Mouse (Mus musculus) layer of hippocampus, adult 11-12 months (tissue): ENCODE measurements at regions not wholly inside any gene's neighbourhood (a gene's known extent, or its start where the extent isn't known, plus 50 kb on each side); places are given as distances from the start of the nearest gene placed in this dataset.

Experiments
- DNase-seq: peaks from one replicate; pipeline ENCODE4 v3.0.0; 2022; ENCODE audit warnings: low spot score

DNA sequence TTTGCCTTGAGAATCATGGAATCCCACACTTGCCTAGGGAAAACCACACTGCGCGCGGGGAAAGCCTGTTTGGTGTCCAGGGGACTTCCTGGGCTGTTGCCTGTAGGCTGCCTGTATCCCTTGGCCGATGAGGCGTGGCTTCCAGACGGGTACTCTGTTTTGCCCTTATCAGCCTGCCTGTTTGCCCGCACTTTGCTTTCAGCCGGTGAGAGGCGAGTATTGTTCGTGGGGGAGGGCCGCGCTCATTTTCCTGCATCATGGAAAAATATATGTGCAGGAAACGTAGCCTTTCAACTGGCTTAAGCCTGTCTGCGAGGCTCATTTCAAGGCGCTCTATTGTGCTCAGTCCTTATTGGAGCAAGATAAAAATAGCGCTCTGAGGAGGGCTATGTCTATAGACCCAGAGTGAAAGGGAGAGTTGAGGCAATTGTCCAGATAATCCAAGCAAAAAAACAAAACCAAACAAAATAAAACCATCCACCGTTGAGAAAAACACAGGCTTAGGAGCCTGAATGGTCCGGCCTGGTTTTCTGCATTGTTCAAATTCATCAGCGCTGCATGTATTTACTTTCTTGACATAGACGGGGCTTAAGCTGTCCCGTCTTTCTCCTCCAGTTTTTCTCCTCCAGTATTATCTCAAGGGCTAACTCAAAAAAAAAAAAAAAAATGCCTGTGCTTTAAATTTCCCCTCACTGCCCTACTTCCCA is 67.9 kb downstream of the Klf5 start:
- DNase-seq = no peak

- DNase-seq = no peak
These were observed 68.6 kb downstream of the Klf5 start for GRCm38 (mm10) chr14:99366996-99367555.

GRCm38 (mm10) chr14:99369366-99369765 is 70.9 kb downstream of the Klf5 start:
- DNase-seq = no peak

GRCm38 (mm10) chr14:99373682-99374081 is 75.2 kb downstream of the Klf5 start:
- no peak for DNase-seq

DNA sequence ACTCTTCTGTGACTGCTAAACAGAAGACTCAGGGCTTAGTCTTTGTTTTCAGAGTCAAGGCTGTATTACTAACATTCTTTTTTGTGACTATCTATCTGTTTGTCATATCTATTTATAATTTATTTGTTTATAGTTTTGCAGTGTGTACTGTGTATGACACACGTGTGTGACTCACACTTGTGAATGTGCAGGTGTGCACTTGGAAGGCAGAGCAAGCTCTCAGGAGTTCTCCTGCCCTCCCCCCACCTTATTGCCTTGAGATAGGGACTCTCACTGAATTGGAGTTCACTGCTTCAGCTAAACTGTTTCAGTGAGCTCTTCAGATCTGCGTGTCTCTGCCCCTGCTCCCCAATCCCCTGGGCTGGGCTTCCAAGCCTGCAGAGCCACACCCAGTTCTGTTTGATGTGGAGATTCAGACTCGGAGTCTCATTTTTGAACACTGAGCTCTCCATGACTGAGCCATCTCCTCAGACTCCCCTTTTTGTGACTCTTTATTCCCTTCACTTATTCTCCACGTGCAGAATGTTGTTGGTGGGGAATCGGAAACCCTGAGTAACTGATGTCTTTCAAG is 76.6 kb downstream of the Klf5 start:
- no peak for DNase-seq

DNA sequence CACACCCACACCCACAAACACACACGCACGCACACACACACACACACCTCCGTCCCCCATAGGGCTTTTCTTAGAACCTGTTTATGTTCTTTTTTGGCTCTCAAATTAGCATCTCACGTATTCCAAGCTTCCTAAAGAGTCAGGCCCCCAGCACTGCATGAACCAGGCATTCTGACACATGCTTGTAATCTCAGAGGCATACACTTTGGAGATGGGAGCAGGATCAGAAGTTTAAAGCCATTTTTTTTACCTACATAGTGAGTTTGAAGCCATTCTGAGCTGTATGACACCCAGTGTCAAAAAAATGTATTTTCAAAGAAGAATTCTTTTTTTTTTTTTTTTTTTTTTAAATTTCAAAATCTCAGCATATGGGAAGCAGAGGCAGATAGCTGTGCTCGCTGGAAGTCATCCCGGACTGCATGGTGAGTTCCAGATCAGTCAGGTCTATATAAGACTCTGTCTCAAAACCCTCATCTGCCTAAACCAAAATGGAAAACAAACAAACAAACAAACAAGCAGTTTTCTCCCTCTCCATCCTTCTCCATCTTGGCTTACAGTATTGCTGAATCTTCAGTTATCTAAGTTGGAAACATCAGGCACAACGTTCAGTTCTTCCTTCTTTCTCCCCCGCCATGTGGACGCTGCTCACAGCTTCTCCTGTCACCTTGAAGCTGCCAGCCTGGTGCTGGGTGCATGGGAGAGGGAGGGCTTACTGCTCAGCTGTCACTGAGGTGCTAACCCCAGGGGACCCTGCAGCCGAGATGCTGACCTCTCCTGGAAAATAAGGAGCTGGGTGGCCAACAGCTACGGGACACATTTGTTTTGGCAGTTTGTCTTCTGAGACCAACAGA is 78.4 kb downstream of the Klf5 start:
- DNase-seq = no peak

GRCm38 (mm10) chr14:99381262-99382017 is 82.9 kb downstream of the Klf5 start:
- no peak for DNase-seq

- no peak for DNase-seq
These were observed 83.6 kb downstream of the Klf5 start for GRCm38 (mm10) chr14:99382051-99382450.

DNA sequence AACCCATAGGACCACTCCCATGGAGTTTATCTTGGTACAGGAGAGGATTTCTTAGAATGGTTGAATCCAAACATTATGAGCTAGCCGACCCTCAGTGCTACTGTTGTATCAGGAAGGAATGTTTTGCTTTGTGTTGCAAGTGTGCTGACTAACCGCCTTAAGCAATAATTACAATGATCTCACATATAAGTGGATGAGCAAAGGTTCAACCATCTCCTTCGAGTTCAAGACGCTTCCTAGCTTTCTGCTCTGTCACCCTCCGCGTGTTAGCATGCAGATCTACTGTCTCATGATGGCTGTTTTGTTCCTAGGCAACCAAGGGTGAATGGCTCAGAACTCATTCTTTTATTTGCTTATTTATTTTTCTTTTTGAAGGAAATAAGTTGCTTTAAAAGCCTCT is 84.7 kb downstream of the Klf5 start:
- DNase-seq = no peak

DNA sequence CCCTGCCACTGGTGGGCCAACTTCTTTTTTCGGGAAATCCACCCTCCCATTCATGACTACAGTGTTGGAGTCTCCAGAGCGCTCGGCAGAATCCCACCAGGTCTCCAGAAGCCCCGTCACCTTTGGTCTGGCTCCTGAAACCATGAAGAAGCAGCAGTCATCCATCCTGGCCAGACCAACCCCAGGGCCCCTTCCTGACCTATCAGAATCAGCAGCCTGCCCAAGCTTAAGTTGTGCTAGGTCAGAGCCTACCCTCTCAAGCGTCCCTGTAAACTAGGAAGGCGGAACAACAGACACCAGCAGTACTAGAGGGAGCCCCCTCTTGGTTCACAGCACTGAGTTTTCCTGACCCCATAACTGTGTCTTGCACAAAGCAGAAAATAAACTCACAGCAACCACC is 89.1 kb downstream of the Klf5 start:
- no peak for DNase-seq

DNA sequence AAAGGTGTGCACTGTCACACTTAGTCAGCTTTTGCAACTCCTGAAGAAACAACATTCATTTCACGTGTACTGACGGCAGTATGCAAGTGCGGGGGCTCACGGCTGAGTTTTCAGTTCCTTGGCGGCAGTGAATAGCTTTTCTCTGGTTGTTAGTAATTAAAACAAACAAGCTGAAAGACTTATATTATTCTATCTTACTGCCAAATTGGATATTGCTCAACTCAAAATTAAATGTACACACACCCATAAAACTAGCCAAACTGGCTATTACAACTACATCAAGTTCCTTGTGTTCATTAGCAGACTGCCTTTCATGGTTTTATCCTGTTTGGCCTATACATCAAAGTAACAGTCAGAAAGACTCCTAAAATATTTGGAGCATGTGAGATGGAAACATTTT is 90.8 kb downstream of the Klf5 start:
- no peak for DNase-seq

DNA sequence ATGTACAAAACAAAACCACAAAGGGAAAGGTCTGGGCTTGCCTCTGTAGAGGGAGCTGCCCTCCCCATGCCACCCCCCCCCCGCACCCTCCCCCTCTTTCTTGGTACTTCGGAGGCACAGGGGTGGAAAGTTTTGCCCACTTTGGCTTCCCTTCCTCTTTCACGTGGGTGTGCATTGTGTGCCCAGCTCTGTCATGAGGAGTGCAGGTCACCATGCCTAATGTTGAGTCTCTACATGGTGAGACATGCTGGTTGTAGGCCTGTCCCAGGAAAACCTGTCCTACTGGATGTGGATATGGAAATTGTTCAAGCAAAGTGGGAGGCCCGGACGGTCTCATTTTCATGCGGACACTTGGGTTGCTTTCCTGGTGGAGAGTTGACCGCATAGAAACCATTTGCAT is 93.2 kb downstream of the Klf5 start:
- DNase-seq = no peak

DNA sequence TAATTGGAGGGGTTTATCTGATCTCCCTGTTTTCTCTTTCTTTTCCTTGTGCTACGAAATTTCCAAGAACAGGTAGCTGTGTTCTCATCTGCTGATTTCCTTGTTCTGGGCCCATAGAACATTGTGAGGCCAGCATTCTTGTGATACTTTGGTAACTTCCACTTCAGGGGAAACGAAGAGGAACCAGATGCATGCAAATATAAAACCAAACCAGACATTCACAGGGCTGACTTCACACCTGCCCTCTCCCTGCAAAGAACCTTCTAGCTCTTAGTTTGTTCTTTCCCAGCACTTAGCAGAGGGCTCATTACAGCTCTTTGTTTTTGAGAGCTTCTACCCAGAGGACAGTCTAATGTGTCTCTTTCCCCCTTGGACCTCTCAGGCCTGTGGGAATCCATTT is 94.3 kb downstream of the Klf5 start:
- no peak for DNase-seq

- DNase-seq = no peak
These were observed 95.1 kb downstream of the Klf5 start for GRCm38 (mm10) chr14:99393611-99394010.

- DNase-seq = no peak
These were observed 104.8 kb downstream of the Klf5 start for GRCm38 (mm10) chr14:99403155-99403726.

GRCm38 (mm10) chr14:99405228-99405627 is 106.7 kb downstream of the Klf5 start:
- no peak for DNase-seq

DNA sequence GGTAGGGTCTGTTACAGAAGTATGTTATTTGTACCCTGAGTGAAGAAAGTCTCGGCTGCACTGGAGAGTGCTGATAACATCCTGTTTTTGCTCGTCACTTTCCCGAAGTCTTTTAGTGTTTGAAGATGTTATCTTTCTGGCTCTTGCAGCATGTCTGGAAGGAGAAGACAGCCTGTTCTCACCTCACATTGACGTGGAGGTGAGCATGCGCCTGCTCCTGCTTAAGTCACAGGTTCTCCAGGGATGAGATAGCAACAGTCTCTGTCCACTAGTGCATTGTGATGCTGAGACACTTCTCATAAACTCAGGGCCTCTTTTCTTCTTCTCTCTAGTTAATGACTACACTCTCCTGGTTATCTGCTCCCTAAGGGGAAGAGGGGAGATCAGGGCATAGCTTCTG is 113.3 kb downstream of the Klf5 start:
- DNase-seq = no peak

GRCm38 (mm10) chr14:99416169-99416568 is 117.7 kb downstream of the Klf5 start:
- no peak for DNase-seq

- no peak for DNase-seq
These were observed 120.5 kb downstream of the Klf5 start for GRCm38 (mm10) chr14:99418970-99419369.

DNA sequence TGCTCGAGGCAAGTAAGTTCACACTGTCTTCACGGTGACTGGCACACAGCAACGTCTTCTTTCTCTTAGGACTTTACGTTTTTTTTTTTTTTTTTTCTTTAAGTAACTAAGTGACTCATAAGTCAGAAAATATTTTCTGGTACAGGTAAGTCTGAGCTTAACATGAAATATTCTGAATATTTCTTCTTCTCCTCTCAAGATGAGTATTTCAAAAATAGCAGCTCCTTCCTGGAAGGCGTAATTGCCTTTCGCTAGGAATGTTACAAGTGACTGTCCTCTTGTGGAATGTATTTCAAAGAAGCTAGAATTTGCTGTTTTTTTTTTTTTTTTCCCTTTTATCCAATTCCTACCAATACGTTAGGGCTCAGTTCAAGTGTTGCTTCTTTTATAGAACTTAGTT is 124.8 kb downstream of the Klf5 start:
- DNase-seq = no peak

GRCm38 (mm10) chr14:99427049-99427448 is 128.6 kb downstream of the Klf5 start:
- DNase-seq = no peak

DNA sequence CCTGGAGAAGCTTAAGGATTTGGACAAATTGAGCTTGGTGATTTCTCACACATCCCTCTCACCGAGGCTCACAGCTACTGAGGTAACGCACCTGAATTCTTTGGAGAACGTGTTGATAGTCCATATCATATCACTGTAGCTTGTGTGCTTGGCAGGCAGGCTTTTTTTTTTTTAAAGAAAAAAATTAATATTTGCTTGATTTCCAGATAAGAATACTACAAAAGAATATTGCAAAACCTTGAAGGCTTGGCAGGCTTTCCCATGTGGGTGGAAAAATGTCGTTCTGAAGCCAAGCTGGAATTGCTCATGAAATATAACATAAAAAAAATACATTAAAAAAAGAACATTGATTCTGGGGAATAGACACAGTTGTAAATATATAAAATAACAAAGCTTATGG is 131.8 kb downstream of the Klf5 start:
- DNase-seq = peak; percentile 6
